Mouse (Mus musculus): Measurements from ENCODE around the gene Arhgef12. TPM values are rescaled to one million over a fixed set of nuclear protein-coding genes. Genes with fewer than 3 reads are reported as not detected.

The Arhgef12 gene
- polyA plus RNA-seq, 1 experiment from 2014 or later: 8.4 TPM

DNA sequence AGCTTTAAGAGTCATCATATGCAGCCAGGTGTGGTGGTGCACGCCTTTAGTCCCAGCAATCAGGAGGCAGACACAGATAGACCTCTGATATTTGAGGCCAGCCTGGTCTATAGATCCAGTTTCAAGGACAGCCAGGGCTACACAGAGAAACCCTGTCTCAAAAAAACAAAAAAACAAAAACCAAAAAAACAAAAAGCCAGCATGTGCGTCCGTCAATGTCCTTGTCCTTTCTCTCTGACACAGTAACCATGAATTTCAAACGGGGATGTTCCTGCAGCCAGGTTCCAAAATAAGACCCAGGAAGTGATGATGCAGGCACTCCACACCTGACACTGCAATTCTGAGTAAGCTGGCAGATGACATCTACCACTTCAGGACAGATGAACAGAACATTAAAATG is 12.2 kb downstream of the Arhgef12 start:
- H3K4me1 ChIP-seq: peaks cover 35% of the 10 kb centered on the region
- H3K9ac ChIP-seq: no peak overlapping the region
- no peak overlapping the region for H3K4me3 ChIP-seq
- WGBS (ENCODE audit: insufficient replicate concordance): 67% methylated on average over 4 of the region's 4 CpGs
- no peaks in the 10 kb centered on the region for H3K9me3 ChIP-seq (replicated peaks)
- H3K27ac ChIP-seq: no peak overlapping the region
- no peak for ATAC-seq
- H3K36me3 ChIP-seq: no peaks in the 10 kb centered on the region
- H3K27me3 ChIP-seq (replicated peaks): peaks cover 25% of the 10 kb centered on the region
- no peak overlapping the region for H3K4me2 ChIP-seq

DNA sequence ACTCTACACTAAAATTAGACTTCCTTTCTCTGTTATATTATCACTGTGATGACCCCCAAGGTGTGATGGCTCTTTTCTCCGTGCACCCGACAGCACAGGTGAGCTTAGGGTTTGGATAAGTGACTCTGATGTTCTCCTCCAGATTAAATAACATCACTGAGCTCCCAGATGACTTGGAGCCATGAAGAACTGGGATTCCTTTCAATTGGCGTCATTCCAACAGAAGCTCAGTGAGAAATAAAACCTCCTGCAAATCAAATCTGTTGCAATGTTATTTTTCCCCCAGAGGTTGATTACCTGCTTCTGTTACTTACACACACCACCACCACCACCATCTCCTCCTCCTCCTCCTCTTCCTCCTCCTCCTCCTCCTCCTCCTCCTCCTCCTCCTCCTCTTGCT is 13.2 kb downstream of the Arhgef12 start:
- H3K4me3 ChIP-seq: no peak overlapping the region
- H3K36me3 ChIP-seq: no peaks in the 10 kb centered on the region
- 78% methylated on average over 3 of the region's 3 CpGs for WGBS (ENCODE audit: insufficient replicate concordance)
- H3K9ac ChIP-seq: no peak overlapping the region
- ATAC-seq: no peak
- H3K4me1 ChIP-seq: peaks cover 31% of the 10 kb centered on the region
- H3K9me3 ChIP-seq (replicated peaks): no peaks in the 10 kb centered on the region
- no peak overlapping the region for H3K4me2 ChIP-seq
- H3K27me3 ChIP-seq (replicated peaks): peaks cover 30% of the 10 kb centered on the region
- H3K27ac ChIP-seq: no peak overlapping the region

GRCm38 (mm10) chr9:43085686-43086285 is 21.3 kb downstream of the Arhgef12 start:
- peaks cover 32% of the 10 kb centered on the region; the same call in 1 of the 2 replicates for H3K27me3 ChIP-seq (replicated peaks)
- no peak for ATAC-seq
- H3K9me3 ChIP-seq (replicated peaks): no peaks in the 10 kb centered on the region
- 82% methylated on average over 1 of the region's 1 CpGs for WGBS (ENCODE audit: insufficient replicate concordance)
- H3K4me2 ChIP-seq: no peak overlapping the region
- no peak overlapping the region for H3K9ac ChIP-seq
- H3K36me3 ChIP-seq: no peaks in the 10 kb centered on the region
- H3K4me3 ChIP-seq: no peak overlapping the region
- H3K27ac ChIP-seq: no peak overlapping the region
- H3K4me1 ChIP-seq: peaks cover 9% of the 10 kb centered on the region

DNA sequence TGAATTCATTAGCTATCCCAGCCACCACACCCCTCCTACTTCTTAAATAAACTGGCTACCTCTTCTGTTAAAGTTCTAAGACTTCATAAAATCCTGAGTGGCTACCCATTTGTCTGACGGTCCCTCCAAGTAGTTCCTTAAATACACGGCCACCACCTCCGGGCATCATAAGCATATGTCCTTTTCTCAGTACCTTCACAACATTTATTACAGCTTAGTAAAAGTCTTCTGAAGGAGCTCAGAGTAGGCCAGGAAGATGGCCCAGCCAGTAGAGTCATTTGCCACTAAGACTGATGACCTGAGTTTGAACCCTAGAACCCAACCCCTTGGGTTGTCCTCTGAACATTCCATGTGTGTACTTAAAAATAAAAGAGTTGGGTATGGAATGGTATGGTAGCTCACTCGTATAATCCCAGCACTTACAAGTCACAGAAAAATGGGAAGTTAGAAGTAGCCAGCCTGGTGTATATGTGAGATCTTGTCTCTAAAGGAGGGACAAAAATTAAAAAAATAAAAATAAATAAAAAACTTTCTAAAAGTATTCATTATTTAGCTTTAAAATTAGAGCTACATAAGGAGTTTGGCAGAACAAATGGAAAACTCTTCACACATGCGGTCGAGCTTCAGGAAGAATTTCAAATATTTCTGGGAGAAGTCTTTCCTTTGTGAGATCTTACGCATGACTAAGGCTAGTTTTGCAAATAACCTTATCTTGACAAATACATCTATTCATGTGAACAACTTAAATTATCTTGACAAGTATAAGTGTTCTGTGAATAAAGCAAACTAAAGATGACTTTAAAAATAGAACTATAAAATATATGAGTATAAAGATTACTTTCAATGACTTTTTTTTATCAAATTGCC is 22.3 kb downstream of the Arhgef12 start:
- H3K27me3 ChIP-seq (replicated peaks): peaks cover 32% of the 10 kb centered on the region; the same call in 1 of the 2 replicates
- no peak overlapping the region for H3K9ac ChIP-seq
- no peaks in the 10 kb centered on the region for H3K9me3 ChIP-seq (replicated peaks)
- H3K4me1 ChIP-seq: peaks cover 12% of the 10 kb centered on the region
- H3K4me3 ChIP-seq: no peak overlapping the region
- 75% methylated on average over 7 of the region's 7 CpGs for WGBS (ENCODE audit: insufficient replicate concordance)
- H3K36me3 ChIP-seq: no peaks in the 10 kb centered on the region
- ATAC-seq: no peak
- no peak overlapping the region for H3K27ac ChIP-seq
- H3K4me2 ChIP-seq: no peak overlapping the region

- 56% methylated on average over 7 of the region's 7 CpGs for WGBS (ENCODE audit: insufficient replicate concordance)
- ATAC-seq: no peak
- Histone ChIP-seq H3K9ac (no peak overlapping the region), H3K4me1 (peaks cover 12% of the 10 kb centered on the region), H3K4me3 (no peak overlapping the region), H3K36me3 (no peaks in the 10 kb centered on the region), H3K27me3 (replicated peaks) (peaks cover 26% of the 10 kb centered on the region; the same call in 1 of the 2 replicates), H3K27ac (no peak overlapping the region), H3K9me3 (replicated peaks) (no peaks in the 10 kb centered on the region), H3K4me2 (no peak overlapping the region)
These were observed 23.5 kb downstream of the Arhgef12 start for GRCm38 (mm10) chr9:43083441-43084055.

DNA sequence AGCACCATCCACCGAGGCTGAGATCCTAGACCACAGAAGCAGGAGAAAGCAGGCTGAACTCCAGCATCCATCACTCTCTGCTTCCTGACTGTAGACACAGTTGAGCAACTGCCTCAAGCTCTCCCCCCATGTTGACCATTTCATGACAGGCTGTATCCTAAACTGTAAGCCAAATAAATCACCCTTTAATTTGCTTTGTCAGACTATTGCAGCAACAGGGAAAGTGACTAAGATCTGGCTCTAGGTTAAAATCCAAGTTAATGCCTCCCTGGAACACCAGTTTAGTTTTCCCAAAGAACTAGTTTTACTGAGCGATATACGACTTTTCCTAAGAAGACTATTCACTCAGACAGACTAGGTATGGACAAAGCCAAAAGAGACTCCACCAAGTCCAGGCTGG is 28.3 kb downstream of the Arhgef12 start:
- Histone ChIP-seq H3K4me1 (peaks cover 7% of the 10 kb centered on the region; the same call in 1 of the 2 replicates), H3K36me3 (no peaks in the 10 kb centered on the region), H3K9ac (no peak overlapping the region), H3K4me2 (no peak overlapping the region), H3K27me3 (replicated peaks) (peaks cover 6% of the 10 kb centered on the region; the same call in 1 of the 2 replicates), H3K4me3 (no peak overlapping the region), H3K9me3 (replicated peaks) (no peaks in the 10 kb centered on the region), H3K27ac (no peak overlapping the region)
- no peak for ATAC-seq
- 58% methylated on average over 3 of the region's 3 CpGs for WGBS (ENCODE audit: insufficient replicate concordance)

GRCm38 (mm10) chr9:43076163-43076562 is 30.9 kb downstream of the Arhgef12 start:
- 76% methylated on average over 7 of the region's 7 CpGs for WGBS (ENCODE audit: insufficient replicate concordance)
- Histone ChIP-seq H3K27me3 (replicated peaks) (no peaks in the 10 kb centered on the region; the same call in 1 of the 2 replicates), H3K9me3 (replicated peaks) (no peaks in the 10 kb centered on the region), H3K9ac (no peak overlapping the region), H3K4me3 (no peak overlapping the region), H3K36me3 (no peaks in the 10 kb centered on the region), H3K27ac (no peak overlapping the region), H3K4me1 (peaks cover 4% of the 10 kb centered on the region; the same call in 1 of the 2 replicates), H3K4me2 (no peak overlapping the region)
- ATAC-seq: no peak

DNA sequence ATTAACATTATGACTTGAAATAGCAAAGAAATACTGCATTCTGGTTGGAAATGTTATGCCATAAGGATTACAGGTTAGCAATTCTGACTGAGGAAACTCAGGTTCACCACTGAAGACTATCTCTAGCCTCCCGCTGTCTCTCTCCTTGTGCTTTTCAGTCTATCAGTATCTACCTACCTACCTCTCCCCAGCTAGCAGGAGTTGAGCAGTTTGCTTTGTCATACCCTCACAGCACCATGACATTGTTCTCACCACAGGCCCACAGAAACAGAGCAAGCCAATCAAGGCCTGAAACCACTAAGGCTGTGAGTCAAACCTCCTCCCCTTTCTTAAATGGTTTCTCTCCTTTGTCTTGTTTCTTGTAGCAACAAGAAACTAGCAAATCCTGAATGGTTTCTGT is 32.4 kb downstream of the Arhgef12 start:
- no peak overlapping the region for H3K4me3 ChIP-seq
- H3K27me3 ChIP-seq (replicated peaks): no peaks in the 10 kb centered on the region; the same call in 1 of the 2 replicates
- no peak for ATAC-seq
- H3K36me3 ChIP-seq: no peaks in the 10 kb centered on the region
- no peak overlapping the region for H3K27ac ChIP-seq
- H3K4me2 ChIP-seq: no peak overlapping the region
- 90% methylated on average over 1 of the region's 1 CpGs for WGBS (ENCODE audit: insufficient replicate concordance)
- no peak overlapping the region for H3K9ac ChIP-seq
- H3K4me1 ChIP-seq: no peaks in the 10 kb centered on the region
- H3K9me3 ChIP-seq (replicated peaks): no peaks in the 10 kb centered on the region

DNA sequence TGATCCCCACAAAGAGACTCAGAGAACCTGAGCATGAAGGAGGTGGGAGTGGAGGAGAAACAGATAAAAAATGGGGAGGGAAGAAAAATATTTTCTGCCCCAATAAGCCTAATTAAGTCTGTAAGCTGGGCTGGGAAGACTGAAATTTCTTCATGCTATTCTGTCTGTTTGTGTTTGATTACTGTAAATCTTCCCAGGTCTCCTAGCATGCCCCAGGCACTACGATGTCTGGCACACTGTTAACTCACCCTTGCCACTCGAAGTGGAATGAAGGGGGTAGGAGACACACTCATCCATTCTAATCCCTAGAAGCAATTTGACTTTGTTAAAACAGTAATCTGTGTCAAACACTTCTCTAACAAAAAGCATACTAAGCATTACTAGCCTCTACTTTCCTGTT is 35.3 kb downstream of the Arhgef12 start:
- H3K9me3 ChIP-seq (replicated peaks): no peaks in the 10 kb centered on the region
- H3K4me1 ChIP-seq: no peaks in the 10 kb centered on the region
- no peak overlapping the region for H3K4me3 ChIP-seq
- no peaks in the 10 kb centered on the region; the same call in 1 of the 2 replicates for H3K27me3 ChIP-seq (replicated peaks)
- H3K36me3 ChIP-seq: no peaks in the 10 kb centered on the region
- H3K9ac ChIP-seq: no peak overlapping the region
- H3K27ac ChIP-seq: no peak overlapping the region
- H3K4me2 ChIP-seq: no peak overlapping the region
- WGBS (ENCODE audit: insufficient replicate concordance): 61% methylated on average over 2 of the region's 2 CpGs
- ATAC-seq: no peak

- no peaks in the 10 kb centered on the region for H3K36me3 ChIP-seq
- H3K4me1 ChIP-seq: no peaks in the 10 kb centered on the region
- no peak for ATAC-seq
- no peak overlapping the region for H3K4me3 ChIP-seq
- WGBS (ENCODE audit: insufficient replicate concordance): 42% methylated on average over 4 of the region's 4 CpGs
- no peak overlapping the region for H3K4me2 ChIP-seq
- no peaks in the 10 kb centered on the region for H3K9me3 ChIP-seq (replicated peaks)
- no peaks in the 10 kb centered on the region; the same call in 1 of the 2 replicates for H3K27me3 ChIP-seq (replicated peaks)
- no peak overlapping the region for H3K27ac ChIP-seq
- no peak overlapping the region for H3K9ac ChIP-seq
These were observed 35.9 kb downstream of the Arhgef12 start for GRCm38 (mm10) chr9:43071176-43071575.

DNA sequence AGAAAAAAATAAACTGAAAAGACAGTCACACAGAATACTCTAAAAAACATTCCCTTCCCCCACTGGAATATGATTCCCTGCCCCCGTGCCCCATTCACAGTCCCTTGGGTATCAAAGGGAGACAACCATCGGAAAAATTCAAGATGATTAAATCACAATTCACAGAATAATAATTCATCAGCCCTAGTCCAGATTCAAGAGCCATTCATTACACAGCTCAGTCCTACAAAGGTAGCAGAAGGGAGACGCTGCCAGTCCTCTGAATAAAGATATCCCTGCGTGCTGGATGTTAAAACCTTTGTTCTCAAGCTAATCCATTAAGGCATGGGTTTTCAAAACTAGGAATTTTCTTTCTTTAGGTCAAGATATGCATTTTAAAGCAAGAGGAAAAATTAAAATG is 36.5 kb downstream of the Arhgef12 start:
- no peaks in the 10 kb centered on the region for H3K4me1 ChIP-seq
- no peak overlapping the region for H3K4me3 ChIP-seq
- H3K27me3 ChIP-seq (replicated peaks): no peaks in the 10 kb centered on the region; the same call in 1 of the 2 replicates
- H3K9me3 ChIP-seq (replicated peaks): no peaks in the 10 kb centered on the region
- no peak overlapping the region for H3K9ac ChIP-seq
- H3K36me3 ChIP-seq: no peaks in the 10 kb centered on the region
- H3K4me2 ChIP-seq: no peak overlapping the region
- H3K27ac ChIP-seq: no peak overlapping the region
- WGBS (ENCODE audit: insufficient replicate concordance): 84% methylated on average over 4 of the region's 4 CpGs
- no peak for ATAC-seq

DNA sequence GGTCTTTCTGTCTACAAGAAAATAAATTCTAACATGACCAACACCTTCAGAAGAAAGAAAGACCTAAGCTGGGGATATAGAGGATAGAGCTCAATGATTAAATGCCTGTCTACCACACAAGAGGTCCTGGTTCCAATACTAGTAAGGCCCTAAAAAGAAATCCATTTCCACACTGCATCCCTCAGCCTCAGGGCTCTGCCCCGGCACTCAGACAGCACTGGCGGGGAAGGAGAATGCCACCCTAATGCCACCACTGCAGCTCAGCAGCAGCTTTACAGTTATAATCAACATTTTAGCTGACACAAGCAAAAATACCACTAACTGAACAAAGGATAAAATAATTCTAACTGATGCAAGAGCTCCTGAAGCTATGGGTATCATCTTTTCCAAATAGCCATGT is 36.9 kb downstream of the Arhgef12 start:
- 75% methylated on average over 2 of the region's 2 CpGs for WGBS (ENCODE audit: insufficient replicate concordance)
- H3K9me3 ChIP-seq (replicated peaks): no peaks in the 10 kb centered on the region

More for the DNA sequence above, 36.9 kb downstream of the Arhgef12 start:
- Histone ChIP-seq H3K4me2 (no peak overlapping the region), H3K27me3 (replicated peaks) (no peaks in the 10 kb centered on the region; the same call in 1 of the 2 replicates), H3K27ac (no peak overlapping the region), H3K36me3 (no peaks in the 10 kb centered on the region), H3K9ac (no peak overlapping the region), H3K4me1 (no peaks in the 10 kb centered on the region), H3K4me3 (no peak overlapping the region)
- ATAC-seq: no peak

All from liver, embryonic 12.5 days (tissue).